Mouse (Mus musculus): ENCODE measurements around the gene Ppm1g. TPM values are rescaled to one million over a fixed set of nuclear protein-coding genes. Genes with fewer than 3 reads are reported as not detected.
A peak's percentile ranks its signal among the peaks of the same experiment; 100 is the strongest.

The Ppm1g gene
- polyA plus RNA-seq, 1 experiment = not detected

DNA sequence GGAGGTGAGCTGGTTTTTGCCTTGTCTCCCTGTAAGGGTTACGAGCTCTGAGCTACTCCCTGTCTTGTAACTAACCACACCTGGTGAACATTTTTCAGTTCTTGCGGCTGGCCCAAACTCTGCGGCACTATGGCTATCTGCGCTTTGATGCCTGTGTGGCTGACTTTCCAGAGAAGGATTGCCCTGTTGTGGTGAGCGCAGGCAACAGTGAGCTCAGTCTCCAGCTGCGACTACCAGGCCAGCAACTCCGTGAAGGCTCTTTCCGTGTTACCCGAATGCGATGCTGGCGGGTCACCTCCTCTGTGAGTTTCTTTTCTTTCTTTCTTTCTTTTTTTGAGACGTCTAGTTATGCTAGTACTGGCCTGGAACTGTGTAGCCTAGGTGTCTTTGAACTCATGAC is 23.4 kb downstream of the Ppm1g start:
- H3K4me3 ChIP-seq (ENCODE audit: insufficient read depth, low read depth, low read length) = no peak overlapping the region
- TF ChIP-seq CTCF (IDR thresholded peaks at IDR 0.05; ENCODE audit: insufficient read depth, low read depth, low read length) (no peak), POLR2A (IDR thresholded peaks at IDR 0.05; ENCODE audit: insufficient read depth, low read depth, low read length) (no peak)
- 88% methylated on average over 12 of the region's 12 CpGs for WGBS
- H3K27ac ChIP-seq (ENCODE audit: insufficient read depth, low read depth, low read length) = no peak overlapping the region
- H3K4me1 ChIP-seq (ENCODE audit: control insufficient read depth, insufficient read depth, low read length) = peaks cover 13% of the 10 kb centered on the region

DNA sequence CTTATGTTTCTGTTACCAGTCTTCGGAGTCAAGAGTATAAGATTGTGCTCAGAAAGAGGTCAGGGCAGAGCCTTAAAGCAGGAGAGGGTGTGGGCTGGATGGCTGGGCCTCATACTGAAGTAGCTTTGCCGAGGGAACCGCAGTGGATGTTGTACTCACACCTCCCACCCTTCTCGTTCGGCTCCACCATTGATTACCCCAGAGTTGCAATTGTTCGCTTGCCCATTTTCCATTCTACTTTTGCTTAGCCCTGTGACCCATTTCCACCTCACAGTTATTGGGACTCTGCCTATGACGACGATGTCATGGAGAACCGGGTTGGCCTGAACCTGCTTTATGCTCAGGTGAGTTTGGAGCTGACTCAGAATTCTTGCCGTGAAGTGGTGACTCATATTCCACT is 24.3 kb downstream of the Ppm1g start:
- H3K4me3 ChIP-seq (ENCODE audit: insufficient read depth, low read depth, low read length) = no peak overlapping the region
- TF ChIP-seq POLR2A (IDR thresholded peaks at IDR 0.05; ENCODE audit: insufficient read depth, low read depth, low read length) = no peak
- TF ChIP-seq CTCF (IDR thresholded peaks at IDR 0.05; ENCODE audit: insufficient read depth, low read depth, low read length) = no peak
- peaks cover 16% of the 10 kb centered on the region for H3K4me1 ChIP-seq (ENCODE audit: control insufficient read depth, insufficient read depth, low read length)
- H3K27ac ChIP-seq (ENCODE audit: insufficient read depth, low read depth, low read length) = no peak overlapping the region
- 87% methylated on average over 10 of the region's 10 CpGs for WGBS

DNA sequence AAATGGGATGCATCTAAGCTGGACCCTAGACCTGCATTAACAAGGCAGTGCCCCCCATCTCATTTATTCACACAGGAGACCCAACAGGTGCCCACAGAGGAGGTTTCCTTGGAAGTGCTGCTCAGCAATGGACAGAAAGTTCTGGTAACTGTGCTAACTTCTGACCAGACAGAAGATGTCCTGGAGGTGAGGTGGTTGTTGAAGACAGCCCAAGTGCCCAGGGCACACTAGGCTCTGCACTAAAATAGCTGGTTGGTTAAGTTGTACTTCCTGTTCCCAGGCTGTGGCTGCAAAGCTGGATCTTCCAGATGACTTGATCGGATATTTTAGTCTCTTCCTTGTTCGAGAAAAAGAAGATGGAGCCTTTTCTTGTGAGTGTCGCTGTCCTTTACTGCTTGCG is 24.8 kb downstream of the Ppm1g start:
- H3K4me3 ChIP-seq (ENCODE audit: insufficient read depth, low read depth, low read length) = no peak overlapping the region
- WGBS = 89% methylated on average over 4 of the region's 4 CpGs
- H3K4me1 ChIP-seq (ENCODE audit: control insufficient read depth, insufficient read depth, low read length) = peaks cover 16% of the 10 kb centered on the region
- no peak for TF ChIP-seq CTCF (IDR thresholded peaks at IDR 0.05; ENCODE audit: insufficient read depth, low read depth, low read length)
- TF ChIP-seq POLR2A (IDR thresholded peaks at IDR 0.05; ENCODE audit: insufficient read depth, low read depth, low read length) = no peak
- H3K27ac ChIP-seq (ENCODE audit: insufficient read depth, low read depth, low read length) = no peak overlapping the region

DNA sequence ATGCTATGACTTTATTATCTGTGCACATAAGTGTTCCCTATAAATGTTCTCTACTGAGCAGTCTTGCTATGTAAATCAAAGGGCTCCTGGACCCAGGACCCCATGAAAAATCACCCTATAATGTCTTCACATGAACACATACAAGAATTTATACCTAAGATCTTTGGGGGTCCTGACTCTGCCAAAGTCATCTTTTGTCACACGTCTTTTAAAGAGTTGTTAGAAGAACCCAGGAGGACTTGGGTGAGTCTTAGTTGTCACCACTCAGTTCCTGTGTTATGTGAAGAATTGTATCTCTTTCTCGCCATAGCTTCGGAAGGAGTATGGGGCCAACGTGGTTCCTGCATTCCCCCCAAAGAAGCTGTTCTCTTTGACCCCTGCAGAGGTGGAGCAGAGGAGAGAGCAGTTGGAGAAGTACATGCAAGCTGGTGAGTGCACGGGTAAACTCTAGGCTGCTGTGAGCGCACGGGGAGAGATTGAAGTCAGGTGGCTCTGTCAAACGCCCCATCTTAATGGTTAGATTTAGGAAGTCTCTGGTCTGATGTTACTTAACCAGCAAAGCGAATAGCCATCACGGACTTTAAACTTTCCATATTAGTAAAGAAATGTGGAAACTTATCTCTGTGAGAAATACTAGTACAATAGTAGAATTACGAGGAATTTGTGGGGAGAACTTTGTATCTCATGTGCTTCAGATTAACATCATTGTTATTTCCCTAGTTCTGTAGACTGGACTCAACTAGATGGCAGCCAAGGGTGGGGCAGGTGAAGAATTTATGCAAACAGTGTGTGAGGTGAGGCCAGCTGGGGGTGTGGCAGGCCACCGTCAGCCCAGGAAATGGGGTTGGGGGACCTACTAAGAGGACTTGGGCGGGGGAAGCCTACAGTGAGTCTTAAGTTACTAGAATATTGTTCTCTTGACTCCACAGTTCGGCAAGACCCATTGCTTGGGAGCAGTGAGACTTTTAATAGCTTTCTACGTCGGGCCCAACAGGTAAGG is 25.7 kb downstream of the Ppm1g start:
- Histone ChIP-seq H3K4me1 (ENCODE audit: control insufficient read depth, insufficient read depth, low read length) (peaks cover 7% of the 10 kb centered on the region), H3K27ac (ENCODE audit: insufficient read depth, low read depth, low read length) (no peak overlapping the region), H3K4me3 (ENCODE audit: insufficient read depth, low read depth, low read length) (no peak overlapping the region)
- 90% methylated on average over 16 of the region's 16 CpGs for WGBS
- TF ChIP-seq POLR2A (IDR thresholded peaks at IDR 0.05; ENCODE audit: insufficient read depth, low read depth, low read length) (no peak), CTCF (IDR thresholded peaks at IDR 0.05; ENCODE audit: insufficient read depth, low read depth, low read length) (no peak)

DNA sequence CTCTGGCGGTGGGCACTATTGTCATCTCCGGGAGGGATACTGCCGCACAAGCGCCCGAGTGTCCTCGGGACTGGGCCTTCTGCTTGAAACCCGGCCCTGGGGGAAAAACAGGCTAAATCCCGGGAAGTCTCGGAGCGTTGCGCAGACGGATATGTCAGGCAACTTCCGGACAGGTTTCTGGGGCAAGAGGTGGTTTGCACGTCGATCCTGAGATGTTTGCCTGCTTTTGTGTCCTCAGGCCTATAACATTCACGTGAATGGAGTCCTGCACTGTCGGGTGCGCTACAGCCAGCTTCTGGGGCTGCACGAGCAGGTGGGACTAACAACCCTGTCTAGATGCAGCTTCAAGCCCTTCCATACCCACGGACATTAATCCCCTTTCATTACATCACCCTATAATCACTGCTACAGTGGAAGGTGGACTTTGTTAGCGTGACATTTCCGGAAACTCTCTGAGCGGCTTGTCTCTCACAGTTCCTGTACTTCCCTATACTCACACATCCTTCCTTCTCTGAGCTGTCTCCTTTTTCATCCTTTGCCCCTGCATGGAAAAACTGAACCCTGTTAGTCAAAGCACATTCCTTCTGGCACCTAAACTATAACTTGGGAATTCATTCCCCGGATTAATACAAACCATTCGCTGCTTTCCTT is 26.7 kb downstream of the Ppm1g start:
- Histone ChIP-seq H3K4me3 (ENCODE audit: insufficient read depth, low read depth, low read length) (peak overlapping the region; percentile 91), H3K27ac (ENCODE audit: insufficient read depth, low read depth, low read length) (peak overlapping the region; percentile 82), H3K4me1 (ENCODE audit: control insufficient read depth, insufficient read depth, low read length) (peaks cover 7% of the 10 kb centered on the region)
- TF ChIP-seq CTCF (IDR thresholded peaks at IDR 0.05; ENCODE audit: insufficient read depth, low read depth, low read length) (no peak), POLR2A (IDR thresholded peaks at IDR 0.05; ENCODE audit: insufficient read depth, low read depth, low read length) (no peak)
- WGBS = 10% methylated on average over 25 of the region's 25 CpGs

DNA sequence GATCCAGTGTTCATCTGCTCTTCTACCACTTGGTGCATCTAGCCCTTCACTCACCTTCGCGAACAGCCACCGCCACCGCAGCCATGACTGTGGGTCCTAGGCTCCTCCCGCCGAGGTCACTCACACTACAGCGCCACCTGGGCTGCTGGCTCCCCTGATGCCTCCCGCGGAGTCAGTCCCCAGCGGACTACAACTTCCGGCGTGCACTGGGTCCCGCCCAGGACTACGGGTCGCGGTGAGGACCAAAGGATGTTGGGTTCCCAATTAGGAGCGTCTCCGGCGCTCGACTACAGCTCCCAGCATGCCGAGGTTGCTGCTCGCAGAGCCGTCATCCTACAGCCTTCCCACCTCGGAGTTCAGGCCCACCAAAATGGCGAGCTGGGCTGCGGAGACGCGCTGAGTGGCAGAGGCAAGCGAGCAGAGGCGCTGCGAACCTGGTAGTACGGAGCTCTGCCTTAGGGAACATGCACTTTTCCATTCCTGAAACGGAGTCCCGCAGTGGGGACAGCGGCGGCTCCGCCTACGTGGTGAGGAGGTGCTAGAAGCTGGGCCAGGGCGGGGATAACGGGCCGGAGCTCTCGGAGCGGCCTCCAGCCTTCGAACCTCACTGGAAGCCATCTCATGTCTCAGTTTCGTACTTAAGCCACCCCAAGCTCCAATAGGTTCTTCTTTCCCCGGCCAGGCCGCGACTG is 27.4 kb downstream of the Ppm1g start, which contains the start of the genes Snx17 and Eif2b4:
TSS of gene Snx17 (plus strand) at position 289 of the 692 bp plus-strand sequence.
TSS of gene Eif2b4 (minus strand) at position 492 of the 692 bp plus-strand sequence.
- TF ChIP-seq CTCF (IDR thresholded peaks at IDR 0.05; ENCODE audit: insufficient read depth, low read depth, low read length) (no peak), POLR2A (IDR thresholded peaks at IDR 0.05; ENCODE audit: insufficient read depth, low read depth, low read length) (peak; percentile 25)
- Histone ChIP-seq H3K4me3 (ENCODE audit: insufficient read depth, low read depth, low read length) (peak within 1 kb of the TSS; percentile 91), H3K27ac (ENCODE audit: insufficient read depth, low read depth, low read length) (peak within 1 kb of the TSS; percentile 82), H3K4me1 (ENCODE audit: control insufficient read depth, insufficient read depth, low read length) (peaks cover 7% of the 10 kb centered on the region)
- WGBS = under 1% methylated on average over 48 of the region's 48 CpGs

DNA sequence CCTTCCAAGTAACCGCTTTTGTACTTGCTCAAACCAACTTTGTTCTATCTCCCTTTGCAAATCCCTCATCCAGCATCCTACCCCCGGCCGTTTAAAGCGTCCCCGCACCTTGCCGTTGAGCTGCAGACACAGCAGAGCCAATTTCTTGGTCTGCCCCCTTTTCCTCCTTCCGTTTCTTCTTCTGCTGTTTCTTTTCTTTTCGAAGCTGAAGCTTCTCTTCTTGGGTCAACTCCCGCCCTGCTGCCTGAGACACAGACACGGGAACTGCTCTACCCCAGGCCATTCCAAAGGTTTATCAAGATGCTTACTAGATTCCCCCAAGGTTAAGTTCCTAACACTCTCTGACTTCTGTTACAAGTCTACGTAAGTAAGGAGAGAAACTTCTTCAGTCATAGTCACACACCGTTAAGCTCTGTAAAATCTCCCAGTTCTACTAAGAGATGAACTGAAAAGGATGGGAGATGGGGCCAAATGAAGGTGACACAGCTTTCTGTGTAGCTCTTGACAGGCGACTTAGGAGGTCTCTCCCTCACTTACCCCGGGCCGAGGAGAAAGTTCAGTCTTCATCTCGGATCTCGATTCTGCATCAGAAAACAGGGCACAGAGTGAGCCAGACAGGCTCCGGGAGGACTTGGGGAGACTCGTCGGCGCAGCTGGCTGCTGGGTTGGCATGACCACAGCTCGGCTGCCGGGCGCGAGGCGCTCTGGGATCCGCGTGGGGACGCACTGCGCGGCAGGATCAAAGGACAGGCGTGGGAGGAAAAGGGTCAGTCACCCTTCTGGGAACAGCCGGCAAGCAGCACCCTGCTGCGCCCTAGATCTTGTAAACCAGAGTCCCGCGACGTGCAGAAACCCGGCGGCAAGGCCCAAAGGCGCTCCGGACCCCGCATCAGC is 28.2 kb downstream of the Ppm1g start:
- Histone ChIP-seq H3K4me3 (ENCODE audit: insufficient read depth, low read depth, low read length) (peak overlapping the region; percentile 91), H3K27ac (ENCODE audit: insufficient read depth, low read depth, low read length) (peak overlapping the region; percentile 66), H3K4me1 (ENCODE audit: control insufficient read depth, insufficient read depth, low read length) (peaks cover 7% of the 10 kb centered on the region)
- TF ChIP-seq POLR2A (IDR thresholded peaks at IDR 0.05; ENCODE audit: insufficient read depth, low read depth, low read length) = no peak
- TF ChIP-seq CTCF (IDR thresholded peaks at IDR 0.05; ENCODE audit: insufficient read depth, low read depth, low read length) = no peak
- WGBS = 11% methylated on average over 42 of the region's 42 CpGs

DNA sequence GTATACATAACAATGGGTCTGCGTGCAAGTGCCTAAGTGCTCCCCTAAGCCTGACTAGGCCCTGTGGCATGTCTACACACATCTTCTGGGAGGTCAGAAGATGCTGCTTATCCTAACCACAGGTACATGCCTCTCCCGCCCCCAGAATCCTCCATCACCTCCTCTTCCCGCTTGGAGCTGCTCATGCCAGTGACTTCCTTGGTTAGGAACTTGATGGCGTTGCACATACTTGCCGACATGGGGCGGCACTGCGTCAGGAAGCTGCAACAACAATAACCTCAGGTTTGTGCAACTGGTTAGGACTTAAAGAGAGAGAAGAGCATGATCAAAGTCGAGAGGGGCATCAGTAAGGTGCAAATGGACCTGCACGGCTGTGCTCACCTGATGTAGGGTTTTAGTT is 30.3 kb downstream of the Ppm1g start:
- H3K27ac ChIP-seq (ENCODE audit: insufficient read depth, low read depth, low read length) = no peak overlapping the region
- 90% methylated on average over 9 of the region's 9 CpGs for WGBS
- TF ChIP-seq CTCF (IDR thresholded peaks at IDR 0.05; ENCODE audit: insufficient read depth, low read depth, low read length) (no peak), POLR2A (IDR thresholded peaks at IDR 0.05; ENCODE audit: insufficient read depth, low read depth, low read length) (no peak)
- no peak overlapping the region for H3K4me3 ChIP-seq (ENCODE audit: insufficient read depth, low read depth, low read length)
- H3K4me1 ChIP-seq (ENCODE audit: control insufficient read depth, insufficient read depth, low read length) = peaks cover 7% of the 10 kb centered on the region
